Mouse (Mus musculus) gastrocnemius, adult 2 months (tissue): Measurements from ENCODE around the gene Ece1. TPM values are rescaled to one million over a fixed set of nuclear protein-coding genes. Genes with fewer than 3 reads are reported as not detected.
A peak's percentile ranks its signal among the peaks of the same experiment; 100 is the strongest.

Experiments
- DNase-seq: peaks from one replicate; pipeline ENCODE4 v3.0.0; 2022
- H3K27ac ChIP-seq: fragments of 200-600 bp; 2 replicates; pipeline ENCODE4 v1.8.1; 2022; ENCODE audit warnings: mild to moderate bottlenecking
- H3K4me3 ChIP-seq: fragments of 200-600 bp; 2 replicates; pipeline ENCODE4 v1.8.1; 2022; ENCODE audit warnings: mild to moderate bottlenecking, moderate library complexity
- CTCF ChIP-seq: fragments of 200-600 bp; IDR thresholded peaks from 2 replicates; pipeline ENCODE4 v1.8.1; 2022; ENCODE audit warnings: antibody characterized with exemption, mild to moderate bottlenecking, moderate library complexity
- intact Hi-C: fragments of 180-260 bp; cut with DNase I; formaldehyde crosslinking; loops from one replicate; pipeline ENCODE4 v1.15.1; 2025
- total RNA-seq, 2 experiments: library from RNA; stranded (reverse); gene quantifications; 2 replicates each; pipeline ENCODE4 v1.2.3; 2021

Gene Ece1
- total RNA-seq, 2 experiments from 2014 or later, result 61.6 to 103 TPM

GRCm38 (mm10) chr4:137874826-137875225 lies 12.8 kb downstream of the Ece1 start:
- DNase-seq, result no peak
- H3K4me3 ChIP-seq, result no peak overlapping the region
- TF ChIP-seq CTCF, result no peak
- intact Hi-C loops, result no loop called here
- no peak overlapping the region for H3K27ac ChIP-seq

- H3K4me3 ChIP-seq, result no peak overlapping the region
- no peak for DNase-seq
- no peak for TF ChIP-seq CTCF
- intact Hi-C loops, result no loop called here
- H3K27ac ChIP-seq, result no peak overlapping the region
Observed at GRCm38 (mm10) chr4:137875466-137876092, 13.5 kb downstream of the Ece1 start.

GRCm38 (mm10) chr4:137876834-137877233 lies 14.8 kb downstream of the Ece1 start:
- intact Hi-C loops, result no loop called here
- Histone ChIP-seq H3K4me3 (no peak overlapping the region), H3K27ac (no peak overlapping the region; the same call in 1 of the 2 replicates)
- DNase-seq, result no peak
- no peak for TF ChIP-seq CTCF

GRCm38 (mm10) chr4:137877432-137877881 lies 15.4 kb downstream of the Ece1 start:
- Histone ChIP-seq H3K4me3 (no peak overlapping the region), H3K27ac (no peak overlapping the region; the same call in 1 of the 2 replicates)
- no peak for TF ChIP-seq CTCF
- intact Hi-C loops, result no loop called here
- no peak for DNase-seq

GRCm38 (mm10) chr4:137879383-137880156 lies 17.5 kb downstream of the Ece1 start:
- intact Hi-C loops, result no loop called here
- Histone ChIP-seq H3K27ac (peak overlapping the region; percentile 51), H3K4me3 (no peak overlapping the region)
- no peak for TF ChIP-seq CTCF
- DNase-seq, result peak; percentile 50

- intact Hi-C loops, result no loop called here
- DNase-seq, result no peak
- H3K4me3 ChIP-seq, result no peak overlapping the region
- TF ChIP-seq CTCF, result no peak
- no peak overlapping the region for H3K27ac ChIP-seq
Observed at GRCm38 (mm10) chr4:137881445-137881844, 19.4 kb downstream of the Ece1 start.

GRCm38 (mm10) chr4:137882663-137883062 lies 20.6 kb downstream of the Ece1 start:
- H3K27ac ChIP-seq, result peak overlapping the region; percentile 66
- peak; percentile 72 for DNase-seq
- TF ChIP-seq CTCF, result no peak
- intact Hi-C loops, result no loop called here
- no peak overlapping the region for H3K4me3 ChIP-seq

GRCm38 (mm10) chr4:137883513-137884150 lies 21.6 kb downstream of the Ece1 start:
- TF ChIP-seq CTCF, result no peak
- no peak overlapping the region for H3K4me3 ChIP-seq
- peak overlapping the region; percentile 66 for H3K27ac ChIP-seq
- intact Hi-C loops, result no loop called here
- DNase-seq, result no peak

- no peak overlapping the region for H3K4me3 ChIP-seq
- no peak for DNase-seq
- intact Hi-C loops, result no loop called here
- no peak overlapping the region for H3K27ac ChIP-seq
- no peak for TF ChIP-seq CTCF
Observed at GRCm38 (mm10) chr4:137887337-137887992, 25.4 kb downstream of the Ece1 start.

GRCm38 (mm10) chr4:137887993-137888388 lies 26.0 kb downstream of the Ece1 start:
- Histone ChIP-seq H3K4me3 (no peak overlapping the region), H3K27ac (0 out of 2 replicates have a peak overlapping the region, but pooled peaks have one; percentile 20)
- no peak for DNase-seq
- TF ChIP-seq CTCF, result no peak
- intact Hi-C loops, result no loop called here

GRCm38 (mm10) chr4:137890596-137890995 lies 28.6 kb downstream of the Ece1 start:
- intact Hi-C loops, result no loop called here
- DNase-seq, result peak; percentile 86

GRCm38 (mm10) chr4:137891553-137892145 lies 29.6 kb downstream of the Ece1 start:
- no peak for TF ChIP-seq CTCF
- Histone ChIP-seq H3K4me3 (no peak overlapping the region), H3K27ac (peak overlapping the region; percentile 72)
- no peak for DNase-seq
- intact Hi-C loops, result no loop called here

More at GRCm38 (mm10) chr4:137890596-137890995, 28.6 kb downstream of the Ece1 start:
- Histone ChIP-seq H3K4me3 (no peak overlapping the region), H3K27ac (peak overlapping the region; percentile 72)
- peak; percentile 52 for TF ChIP-seq CTCF
